Mouse (Mus musculus): Measurements from ENCODE around the gene Plagl1. TPM values are rescaled to one million over a fixed set of nuclear protein-coding genes. Genes with fewer than 3 reads are reported as not detected.

Plagl1 gene
- polyA plus RNA-seq, 1 experiment from 2014 or later, result 30.8 TPM

DNA sequence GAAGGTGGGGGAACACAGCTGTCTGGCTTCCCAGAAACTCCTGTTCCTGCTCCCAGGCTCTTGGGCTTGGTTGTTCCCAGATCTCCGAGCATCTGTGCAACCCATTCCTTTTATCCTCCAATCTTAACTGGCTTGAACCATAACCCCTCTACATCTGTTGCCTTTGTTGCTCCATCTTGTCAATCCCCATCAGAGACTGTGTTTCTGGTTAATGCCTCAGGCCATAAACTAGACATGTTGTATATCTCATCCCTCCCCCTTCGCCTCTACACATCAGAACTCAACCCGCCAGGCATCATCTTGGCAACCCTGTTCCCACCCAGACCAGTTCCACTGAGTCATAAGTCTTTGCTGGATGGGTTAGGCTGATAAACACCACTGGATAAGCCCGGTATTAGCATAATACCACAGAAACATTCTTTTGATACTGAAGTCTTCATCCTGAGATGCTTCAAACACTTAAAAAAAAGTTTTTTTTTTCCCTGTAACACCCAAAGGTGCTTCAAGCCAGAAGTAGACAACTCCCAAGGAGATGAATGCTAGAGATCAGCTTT lies 92.6 kb downstream of the Plagl1 start:
- H3K27ac ChIP-seq (replicated peaks), result no peak overlapping the region
- no peaks in the 10 kb centered on the region for H3K4me1 ChIP-seq (replicated peaks)
- no peak overlapping the region for H3K4me3 ChIP-seq
- no peak overlapping the region for H3K9ac ChIP-seq
- H3K27me3 ChIP-seq, result no peaks in the 10 kb centered on the region
- no peaks in the 10 kb centered on the region for H3K36me3 ChIP-seq
- H3K9me3 ChIP-seq, result no peaks in the 10 kb centered on the region
- WGBS, result 87% methylated on average over 4 of the region's 4 CpGs
- no peak overlapping the region for H3K4me2 ChIP-seq
- no peak for ATAC-seq (ENCODE audit: low FRiP score, low read depth)

DNA sequence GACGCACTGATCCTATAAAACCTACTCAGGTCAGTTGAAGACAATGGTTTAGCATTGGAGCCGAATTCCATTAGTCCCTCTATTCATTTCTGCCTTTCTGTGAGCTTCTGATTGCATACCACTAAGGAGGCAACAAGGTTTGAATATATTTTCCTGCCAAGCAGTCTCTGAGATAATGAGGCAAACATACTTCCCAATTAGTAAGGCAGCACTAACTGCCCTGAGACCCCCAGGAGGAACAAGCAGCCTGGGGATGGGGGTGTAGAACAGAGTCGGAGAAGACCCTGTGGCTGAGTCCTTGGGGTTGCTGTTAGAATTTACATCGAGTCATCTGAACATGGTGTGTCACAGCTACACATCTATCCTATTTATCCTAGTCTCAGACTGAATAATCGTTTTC lies 95.1 kb downstream of the Plagl1 start:
- Histone ChIP-seq H3K27ac (replicated peaks) (no peak overlapping the region), H3K36me3 (no peaks in the 10 kb centered on the region), H3K9me3 (no peaks in the 10 kb centered on the region), H3K27me3 (no peaks in the 10 kb centered on the region), H3K4me1 (replicated peaks) (no peaks in the 10 kb centered on the region), H3K4me2 (no peak overlapping the region), H3K9ac (no peak overlapping the region), H3K4me3 (no peak overlapping the region)
- WGBS, result 71% methylated on average over 5 of the region's 5 CpGs
- no peak for ATAC-seq (ENCODE audit: low FRiP score, low read depth)

- Histone ChIP-seq H3K4me2 (no peak overlapping the region), H3K4me3 (no peak overlapping the region), H3K4me1 (replicated peaks) (no peaks in the 10 kb centered on the region), H3K9ac (no peak overlapping the region), H3K27me3 (no peaks in the 10 kb centered on the region), H3K36me3 (no peaks in the 10 kb centered on the region), H3K9me3 (no peaks in the 10 kb centered on the region), H3K27ac (replicated peaks) (no peak overlapping the region)
- 92% methylated on average over 4 of the region's 4 CpGs for WGBS
- no peak for ATAC-seq (ENCODE audit: low FRiP score, low read depth)
These were observed 100.6 kb downstream of the Plagl1 start for GRCm38 (mm10) chr10:13160913-13161312.

GRCm38 (mm10) chr10:13162031-13162430 lies 101.7 kb downstream of the Plagl1 start:
- Histone ChIP-seq H3K4me2 (no peak overlapping the region), H3K4me3 (no peak overlapping the region), H3K4me1 (replicated peaks) (no peaks in the 10 kb centered on the region), H3K27me3 (no peaks in the 10 kb centered on the region), H3K27ac (replicated peaks) (no peak overlapping the region), H3K9me3 (no peaks in the 10 kb centered on the region), H3K36me3 (no peaks in the 10 kb centered on the region), H3K9ac (no peak overlapping the region)
- 89% methylated on average over 4 of the region's 4 CpGs for WGBS
- ATAC-seq (ENCODE audit: low FRiP score, low read depth), result no peak

DNA sequence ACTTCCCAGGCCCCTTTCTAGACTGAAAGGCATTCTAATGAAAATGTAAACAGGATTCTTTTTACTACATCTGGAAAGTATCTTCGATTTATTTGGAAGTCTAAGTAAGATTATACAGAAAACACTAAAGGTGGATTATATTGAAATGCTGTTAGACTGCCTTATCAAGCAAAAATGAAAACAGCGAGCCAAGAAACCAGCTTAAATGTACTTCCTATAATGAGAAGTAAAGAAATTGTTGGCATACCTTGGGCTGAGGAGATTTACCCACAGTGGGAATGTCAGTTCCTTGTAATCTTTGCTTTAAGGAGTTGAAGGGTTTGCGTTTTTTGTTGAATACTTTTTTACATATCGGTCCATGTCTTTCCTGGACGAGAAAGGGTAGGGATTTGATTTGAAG lies 108.2 kb downstream of the Plagl1 start:
- Histone ChIP-seq H3K9ac (no peak overlapping the region), H3K27me3 (no peaks in the 10 kb centered on the region), H3K9me3 (no peaks in the 10 kb centered on the region), H3K4me2 (no peak overlapping the region), H3K36me3 (no peaks in the 10 kb centered on the region), H3K27ac (replicated peaks) (no peak overlapping the region), H3K4me1 (replicated peaks) (peaks cover 11% of the 10 kb centered on the region), H3K4me3 (no peak overlapping the region)
- ATAC-seq (ENCODE audit: low FRiP score, low read depth), result no peak
- 90% methylated on average over 5 of the region's 5 CpGs for WGBS

- H3K4me1 ChIP-seq (replicated peaks), result peaks cover 11% of the 10 kb centered on the region
- peak overlapping the region; percentile 18; the same call in 1 of the 2 replicates for H3K27ac ChIP-seq (replicated peaks)
- no peaks in the 10 kb centered on the region for H3K27me3 ChIP-seq
- WGBS, result 38% methylated on average over 12 of the region's 12 CpGs
- no peak overlapping the region for H3K9ac ChIP-seq
- ATAC-seq (ENCODE audit: low FRiP score, low read depth), result peak; percentile 86
- H3K4me3 ChIP-seq, result no peak overlapping the region
- no peak overlapping the region for H3K4me2 ChIP-seq
- no peaks in the 10 kb centered on the region for H3K36me3 ChIP-seq
- no peaks in the 10 kb centered on the region for H3K9me3 ChIP-seq
These were observed 110.6 kb downstream of the Plagl1 start for GRCm38 (mm10) chr10:13170739-13171448.

DNA sequence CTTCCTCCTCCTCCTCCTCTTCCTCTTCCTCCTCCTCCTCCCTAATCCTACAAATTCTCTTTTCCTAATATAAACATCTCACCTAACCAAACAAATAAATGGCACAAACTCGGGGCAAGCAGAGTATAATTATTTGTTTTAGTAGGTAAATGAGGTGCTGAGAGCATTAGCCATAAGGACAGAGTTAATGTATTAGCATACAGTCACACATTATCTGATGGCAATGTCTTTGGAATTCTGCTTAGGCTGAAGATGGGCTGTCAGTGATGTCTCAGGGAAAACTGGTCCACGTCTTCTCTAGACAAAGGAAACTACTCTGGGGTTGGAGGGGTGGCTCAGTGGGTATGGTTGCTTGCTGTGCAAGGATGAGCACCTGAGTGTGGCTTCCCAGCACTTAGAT lies 111.2 kb downstream of the Plagl1 start:
- H3K9me3 ChIP-seq, result no peaks in the 10 kb centered on the region
- H3K4me1 ChIP-seq (replicated peaks), result peaks cover 11% of the 10 kb centered on the region
- H3K27me3 ChIP-seq, result no peaks in the 10 kb centered on the region
- no peak overlapping the region for H3K4me3 ChIP-seq
- H3K9ac ChIP-seq, result no peak overlapping the region
- WGBS, result 64% methylated on average over 2 of the region's 2 CpGs
- peaks cover 4% of the 10 kb centered on the region; the same call in 1 of the 2 replicates for H3K36me3 ChIP-seq
- H3K4me2 ChIP-seq, result no peak overlapping the region
- peak; percentile 27; the same call in 1 of the 2 replicates for ATAC-seq (ENCODE audit: low FRiP score, low read depth)
- peak overlapping the region; percentile 18; the same call in 1 of the 2 replicates for H3K27ac ChIP-seq (replicated peaks)

- 0 out of 2 replicates have a peak, but pooled peaks have one; percentile 52 for ATAC-seq (ENCODE audit: low FRiP score, low read depth)
- Histone ChIP-seq H3K9ac (no peak overlapping the region), H3K4me2 (no peak overlapping the region), H3K9me3 (no peaks in the 10 kb centered on the region), H3K36me3 (peaks cover 12% of the 10 kb centered on the region), H3K27me3 (no peaks in the 10 kb centered on the region), H3K4me1 (replicated peaks) (peaks cover 11% of the 10 kb centered on the region), H3K4me3 (no peak overlapping the region), H3K27ac (replicated peaks) (no peak overlapping the region)
- 59% methylated on average over 10 of the region's 10 CpGs for WGBS
These were observed 112.5 kb downstream of the Plagl1 start for GRCm38 (mm10) chr10:13172798-13173221.

GRCm38 (mm10) chr10:13175866-13176265 lies 115.6 kb downstream of the Plagl1 start:
- Histone ChIP-seq H3K4me2 (no peak overlapping the region), H3K9ac (no peak overlapping the region), H3K27me3 (no peaks in the 10 kb centered on the region), H3K4me1 (replicated peaks) (peaks cover 10% of the 10 kb centered on the region), H3K9me3 (no peaks in the 10 kb centered on the region), H3K36me3 (peaks cover 41% of the 10 kb centered on the region), H3K4me3 (no peak overlapping the region), H3K27ac (replicated peaks) (no peak overlapping the region)
- no peak for ATAC-seq (ENCODE audit: low FRiP score, low read depth)
- WGBS, result 93% methylated on average over 7 of the region's 7 CpGs

DNA sequence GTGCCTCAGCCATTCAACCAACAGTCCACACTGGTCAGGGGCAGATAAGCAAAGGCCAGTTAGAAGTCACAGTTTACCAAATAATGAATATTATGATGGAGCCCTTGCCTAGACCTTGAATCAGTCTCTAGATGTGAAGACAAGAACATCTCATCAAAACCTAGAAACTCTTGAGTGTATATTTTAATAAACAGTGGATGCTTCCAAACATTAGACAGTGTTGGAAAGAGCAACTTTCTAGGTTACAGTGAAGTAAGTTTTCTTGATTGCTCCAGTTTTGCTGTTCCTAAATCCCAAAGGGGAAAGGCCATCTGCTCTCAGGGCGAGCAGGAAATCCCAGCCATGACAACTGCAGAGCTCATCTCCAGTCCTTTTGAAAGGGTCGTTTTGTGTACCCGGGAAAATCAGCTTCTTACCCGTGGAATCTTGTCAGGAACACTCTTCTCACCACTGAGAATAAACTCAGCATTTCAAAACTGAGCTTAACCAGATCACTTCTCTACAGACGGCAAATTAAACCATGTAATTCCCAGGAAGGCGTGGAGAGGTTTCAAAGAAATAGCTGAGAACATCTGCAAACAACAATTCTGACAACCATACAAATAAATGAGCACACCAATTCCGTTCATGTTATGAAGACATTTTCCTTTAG lies 117.8 kb downstream of the Plagl1 start, which contains the start of gene Zc2hc1b:
Gene Zc2hc1b, minus strand, starts transcription at position 51 of the 652 bp plus-strand sequence.
- ATAC-seq (ENCODE audit: low FRiP score, low read depth), result no peak
- Histone ChIP-seq H3K4me1 (replicated peaks) (no peaks in the 10 kb centered on the region), H3K4me2 (no peak within 1 kb of the TSS), H3K9me3 (no peaks in the 10 kb centered on the region), H3K27ac (replicated peaks) (no peak within 1 kb of the TSS), H3K36me3 (peaks cover 58% of the 10 kb centered on the region), H3K27me3 (no peaks in the 10 kb centered on the region), H3K9ac (no peak within 1 kb of the TSS), H3K4me3 (no peak within 1 kb of the TSS)
- whole genome bisulfite sequencing, result 57% methylated on average over 7 of the region's 7 CpGs

- no peak overlapping the region for H3K4me2 ChIP-seq
- H3K4me1 ChIP-seq (replicated peaks), result no peaks in the 10 kb centered on the region
- H3K36me3 ChIP-seq, result peaks cover 64% of the 10 kb centered on the region
- no peak overlapping the region for H3K9ac ChIP-seq
- no peaks in the 10 kb centered on the region for H3K9me3 ChIP-seq
- no peak overlapping the region for H3K27ac ChIP-seq (replicated peaks)
- H3K27me3 ChIP-seq, result no peaks in the 10 kb centered on the region
- ATAC-seq (ENCODE audit: low FRiP score, low read depth), result no peak
- 89% methylated on average over 7 of the region's 7 CpGs for WGBS
- no peak overlapping the region for H3K4me3 ChIP-seq
These were observed 119.9 kb downstream of the Plagl1 start for GRCm38 (mm10) chr10:13180211-13180610.
